Comparison of ENCODE assay signal across 14 mouse cellular contexts in genomic region chr2:106832577-106832976, GRCm38 (mm10).
"Had no signal": no experiment of that assay in that cellular context is flagged by ENCODE, and none has a peak within 500 bp of the region (broad histone marks: within the 10 kb centered on the region; RNA-seq: fewer than 3 reads in every experiment).

No protein-coding gene starts in this region.

- H3K9ac ChIP-seq: liver, embryonic 15.5 days had no signal

- H3K4me3 ChIP-seq: layer of hippocampus, adult 2 months; liver, embryonic 15.5 days had no signal

- H3K27ac ChIP-seq: layer of hippocampus, adult 2 months; liver, embryonic 15.5 days had no signal

- ATAC-seq: lung, postnatal 0 days had no signal

- H3K4me2 ChIP-seq: liver, embryonic 11.5 days; liver, embryonic 15.5 days had no signal

- DNase-seq: kidney, adult 18-20 months; kidney, postnatal 10 days; kidney, postnatal 4 days; left cerebral cortex, postnatal 4 days; lung, adult 2 months; lung, postnatal 36 days; right cerebral cortex, postnatal 4 days; spleen, adult 18-20 months; thymus, adult 18-20 months; thymus, postnatal 25 days had no signal

- H3K36me3 ChIP-seq: liver, embryonic 15.5 days had no signal

- H3K27me3 ChIP-seq: liver, embryonic 15.5 days had no signal

- H3K9me3 ChIP-seq: liver, embryonic 15.5 days had no signal

- H3K4me1 ChIP-seq: liver, embryonic 15.5 days had no signal
